Mouse (Mus musculus) adrenal gland, postnatal 36 days (tissue): ENCODE data around the gene Nup210l. TPM values are rescaled to one million over a fixed set of nuclear protein-coding genes. Genes with fewer than 3 reads are reported as not detected.
"Not testable (repeated sequence)": the region's sequence is repeated elsewhere in the genome, so short reads cannot be mapped to it uniquely, and the experiment has no call there.

ENCODE experiments used
- DNase-seq, 2 experiments: peaks; one replicate each; pipeline ENCODE4 v3.0.0; 2021; ENCODE audit warnings: mixed read lengths in 1 of 2
- total RNA-seq, 2 experiments: library from RNA; stranded (reverse); gene quantifications; 2 replicates each; pipeline ENCODE4 v1.2.3; 2021

Nup210l gene
- total RNA-seq, 2 experiments from 2014 or later, result 0.66 TPM

- no peak for DNase-seq
These were observed 118.5 kb downstream of the Nup210l start for GRCm38 (mm10) chr3:90222455-90222854.

GRCm38 (mm10) chr3:90222941-90223340 lies 119.0 kb downstream of the Nup210l start:
- no peak for DNase-seq

GRCm38 (mm10) chr3:90224331-90224730 lies 120.4 kb downstream of the Nup210l start:
- DNase-seq, result no peak

GRCm38 (mm10) chr3:90231075-90231474 lies 127.1 kb downstream of the Nup210l start:
- DNase-seq, result no peak

GRCm38 (mm10) chr3:90231507-90232333 lies 127.8 kb downstream of the Nup210l start, which contains the start of gene Jtb:
TSS of gene Jtb (plus strand) at chr3:90231597.
- DNase-seq, result peak; percentile 95 to 96

- DNase-seq, result no peak
These were observed 137.3 kb downstream of the Nup210l start for GRCm38 (mm10) chr3:90241251-90241650.

GRCm38 (mm10) chr3:90241669-90242358 lies 137.9 kb downstream of the Nup210l start:
- no peak for DNase-seq

- DNase-seq, result peak; percentile 65 to 66
These were observed 139.2 kb downstream of the Nup210l start, which contains the start of gene Creb3l4 for GRCm38 (mm10) chr3:90242984-90243775. TSS of gene Creb3l4 (minus strand) at chr3:90243512.

- DNase-seq, result no peak
These were observed 141.5 kb downstream of the Nup210l start for GRCm38 (mm10) chr3:90245406-90245805.

GRCm38 (mm10) chr3:90247630-90247959 lies 143.7 kb downstream of the Nup210l start:
- no peak for DNase-seq

- DNase-seq, result peak; percentile 95 to 96
These were observed 144.2 kb downstream of the Nup210l start, which contains the start of gene Slc39a1 for GRCm38 (mm10) chr3:90247960-90248745. TSS of gene Slc39a1 (plus strand) at chr3:90248172.

GRCm38 (mm10) chr3:90248746-90249100 lies 144.8 kb downstream of the Nup210l start:
- DNase-seq, result peak; percentile 57 to 64

GRCm38 (mm10) chr3:90250791-90251190 lies 146.9 kb downstream of the Nup210l start:
- no peak for DNase-seq

GRCm38 (mm10) chr3:90251731-90252226 lies 147.8 kb downstream of the Nup210l start:
- not testable (repeated sequence) for DNase-seq

- not testable (repeated sequence) for DNase-seq
These were observed 148.7 kb downstream of the Nup210l start for GRCm38 (mm10) chr3:90252659-90253058.

GRCm38 (mm10) chr3:90253174-90253573 lies 149.2 kb downstream of the Nup210l start:
- DNase-seq, result not testable (repeated sequence)

GRCm38 (mm10) chr3:90253653-90254418 lies 149.9 kb downstream of the Nup210l start, which contains the start of gene Crtc2:
TSS of gene Crtc2 (plus strand) at chr3:90254163.
- peak; percentile 96 to 97 for DNase-seq

GRCm38 (mm10) chr3:90254419-90255193 lies 150.7 kb downstream of the Nup210l start:
- DNase-seq, result peak; percentile 68 to 78

- no peak for DNase-seq
These were observed 151.2 kb downstream of the Nup210l start for GRCm38 (mm10) chr3:90255194-90255565.
